Mouse (Mus musculus) myocyte (in vitro differentiated cells): ENCODE measurements around the gene Chn2. TPM values are rescaled to one million over a fixed set of nuclear protein-coding genes. Genes with fewer than 3 reads are reported as not detected.

Source experiments
- H3K27me3 ChIP-seq: one replicate; pipeline ENCODE4 v1.6.1; 2011; ENCODE audit not compliant: control insufficient read depth, insufficient read depth, insufficient read length
- H3K36me3 ChIP-seq: one replicate; pipeline ENCODE4 v1.6.1; 2011; ENCODE audit not compliant: control insufficient read depth, insufficient read depth
- H3K4me2 ChIP-seq: one replicate; pipeline ENCODE4 v1.6.1; 2011; ENCODE audit warnings: low read depth, control low read depth
- H3K4me3 ChIP-seq: one replicate; pipeline ENCODE4 v1.5.1; 2011; ENCODE audit warnings: mild to moderate bottlenecking, control low read depth, moderate library complexity
- H3K79me2 ChIP-seq: one replicate; pipeline ENCODE4 v1.6.1; 2011; ENCODE audit not compliant: control insufficient read depth, insufficient read depth
- H3ac ChIP-seq: one replicate; pipeline ENCODE4 v1.6.1; 2011; ENCODE audit not compliant: control insufficient read depth, insufficient read length
- CEBPB ChIP-seq: IDR thresholded peaks from 2 replicates; pipeline ENCODE4 v1.6.1; 2011; ENCODE audit warnings: mild to moderate bottlenecking, moderate library complexity; ENCODE audit not compliant: poor library complexity, insufficient read depth, severe bottlenecking
- E2F4 ChIP-seq: IDR thresholded peaks from one replicate; pipeline ENCODE4 v1.6.1; 2011; ENCODE audit warnings: mild to moderate bottlenecking, control low read depth, moderate library complexity; ENCODE audit not compliant: insufficient read depth
- MAX ChIP-seq: IDR thresholded peaks from one replicate; pipeline ENCODE4 v1.6.1; 2011; ENCODE audit warnings: low read depth, mild to moderate bottlenecking, control low read depth
- MYOD1 ChIP-seq, 3 experiments: IDR thresholded peaks; one replicate each; pipeline ENCODE4 v1.6.1; 2011; ENCODE audit warnings: control low read depth in 2 of 3, low read depth in 2 of 3, mild to moderate bottlenecking in 2 of 3, moderate library complexity in 1 of 3; ENCODE audit not compliant: insufficient read length in 2 of 3, control insufficient read depth in 1 of 3
- MYOG ChIP-seq, 3 experiments: IDR thresholded peaks; one replicate each; pipeline ENCODE4 v1.6.1; 2011; ENCODE audit warnings: control low read depth in 2 of 3, low read depth in 2 of 3, mild to moderate bottlenecking in 2 of 3; ENCODE audit not compliant: insufficient read length in 2 of 3, control insufficient read depth in 1 of 3, insufficient read depth in 1 of 3
- POLR2A ChIP-seq: IDR thresholded peaks from one replicate; pipeline ENCODE4 v1.6.1; 2011; ENCODE audit warnings: low read depth, mild to moderate bottlenecking, control low read depth, moderate library complexity; ENCODE audit not compliant: insufficient read length
- POLR2AphosphoS2 ChIP-seq: IDR thresholded peaks from one replicate; pipeline ENCODE4 v1.6.1; 2011; ENCODE audit warnings: low read depth, control low read depth; ENCODE audit not compliant: insufficient read length
- REST ChIP-seq: IDR thresholded peaks from one replicate; pipeline ENCODE4 v1.6.1; 2011; ENCODE audit warnings: mild to moderate bottlenecking, control low read depth, moderate library complexity; ENCODE audit not compliant: insufficient read depth, insufficient read length
- SRF ChIP-seq: IDR thresholded peaks from one replicate; pipeline ENCODE4 v1.6.1; 2011; ENCODE audit warnings: low read depth; ENCODE audit not compliant: control insufficient read depth, insufficient read length
- TCF12 ChIP-seq: IDR thresholded peaks from one replicate; pipeline ENCODE4 v1.6.1; 2011; ENCODE audit warnings: mild to moderate bottlenecking, control low read depth; ENCODE audit not compliant: poor library complexity, insufficient read depth, severe bottlenecking
- TCF3 ChIP-seq: IDR thresholded peaks from one replicate; pipeline ENCODE4 v1.6.1; 2011; ENCODE audit warnings: low read depth, control low read depth; ENCODE audit not compliant: insufficient read length
- USF1 ChIP-seq: IDR thresholded peaks from one replicate; pipeline ENCODE4 v1.6.1; 2011; ENCODE audit warnings: low read depth, mild to moderate bottlenecking, control low read depth, moderate library complexity
- polyA plus RNA-seq: library from polyadenylated mRNA; unstranded; fragments of >200 nt; fragmentation: generic; extraction: Trizol; gene quantifications from one replicate; pipeline ENCODE4 v1.2.1, GENCODE M21; 2012; ENCODE audit warnings: missing spikeins

Chn2 gene
- polyA plus RNA-seq, 1 experiment, result 6.5 TPM

GRCm38 (mm10) chr6:54163702-54164101 is 124.3 kb downstream of the Chn2 start:
- H3K4me2 ChIP-seq, result no peak overlapping the region
- no peaks in the 10 kb centered on the region for H3K27me3 ChIP-seq
- H3K79me2 ChIP-seq, result no peaks in the 10 kb centered on the region
- no peak for TF ChIP-seq E2F4
- TF ChIP-seq TCF3, result no peak
- TF ChIP-seq USF1, result no peak
- TF ChIP-seq CEBPB, result no peak
- no peak for TF ChIP-seq MYOG (IDR thresholded peaks at IDR 0.05; ENCODE audit: control insufficient read depth in 1 of 3, insufficient read depth in 1 of 3, insufficient read length in 2 of 3, low read depth in 2 of 3)
- TF ChIP-seq SRF, result no peak
- no peak for TF ChIP-seq POLR2A
- no peak for TF ChIP-seq MYOD1 (IDR thresholded peaks at IDR 0.05; ENCODE audit: control insufficient read depth in 1 of 3, insufficient read length in 2 of 3, low read depth in 2 of 3)
- TF ChIP-seq REST, result no peak
- no peak for TF ChIP-seq TCF12
- TF ChIP-seq MAX, result no peak
- TF ChIP-seq POLR2AphosphoS2, result no peak
- no peaks in the 10 kb centered on the region for H3K36me3 ChIP-seq
- no peak overlapping the region for H3K4me3 ChIP-seq
- H3ac ChIP-seq, result no peak overlapping the region

GRCm38 (mm10) chr6:54164777-54165176 is 125.4 kb downstream of the Chn2 start:
- H3K79me2 ChIP-seq, result no peaks in the 10 kb centered on the region
- no peak for TF ChIP-seq CEBPB
- no peak for TF ChIP-seq TCF3
- no peak overlapping the region for H3K4me3 ChIP-seq
- no peak overlapping the region for H3K4me2 ChIP-seq
- H3ac ChIP-seq, result no peak overlapping the region
- no peaks in the 10 kb centered on the region for H3K36me3 ChIP-seq
- no peaks in the 10 kb centered on the region for H3K27me3 ChIP-seq

GRCm38 (mm10) chr6:54165246-54165645 is 125.9 kb downstream of the Chn2 start:
- H3K4me2 ChIP-seq, result no peak overlapping the region
- no peaks in the 10 kb centered on the region for H3K27me3 ChIP-seq
- no peaks in the 10 kb centered on the region for H3K36me3 ChIP-seq
- no peak overlapping the region for H3ac ChIP-seq
- H3K79me2 ChIP-seq, result no peaks in the 10 kb centered on the region
- no peak overlapping the region for H3K4me3 ChIP-seq
- no peak for TF ChIP-seq SRF

- no peaks in the 10 kb centered on the region for H3K27me3 ChIP-seq
- no peak overlapping the region for H3K4me2 ChIP-seq
- no peaks in the 10 kb centered on the region for H3K79me2 ChIP-seq
- H3K4me3 ChIP-seq, result no peak overlapping the region
- TF ChIP-seq USF1, result no peak
- TF ChIP-seq MYOD1 (IDR thresholded peaks at IDR 0.05; ENCODE audit: control insufficient read depth in 1 of 3, insufficient read length in 2 of 3, low read depth in 2 of 3), result no peak
- TF ChIP-seq MAX, result no peak
- TF ChIP-seq CEBPB, result no peak
- no peak for TF ChIP-seq E2F4
- no peak for TF ChIP-seq TCF3
- no peak for TF ChIP-seq POLR2A
- TF ChIP-seq TCF12, result no peak
- H3ac ChIP-seq, result no peak overlapping the region
- H3K36me3 ChIP-seq, result no peaks in the 10 kb centered on the region
Measured at GRCm38 (mm10) chr6:54165863-54166262, 126.5 kb downstream of the Chn2 start.

GRCm38 (mm10) chr6:54166991-54167546 is 127.7 kb downstream of the Chn2 start:
- Histone ChIP-seq H3K36me3 (no peaks in the 10 kb centered on the region), H3ac (no peak overlapping the region), H3K27me3 (no peaks in the 10 kb centered on the region), H3K4me3 (no peak overlapping the region), H3K4me2 (peak overlapping the region; percentile 40), H3K79me2 (no peaks in the 10 kb centered on the region)
- TF ChIP-seq TCF3 (no peak), POLR2A (no peak), CEBPB (peak; percentile 90), POLR2AphosphoS2 (no peak), MAX (no peak), REST (no peak), MYOG (IDR thresholded peaks at IDR 0.05; ENCODE audit: control insufficient read depth in 1 of 3, insufficient read depth in 1 of 3, insufficient read length in 2 of 3, low read depth in 2 of 3) (no peak)

- no peak overlapping the region for H3K4me2 ChIP-seq
- H3K4me3 ChIP-seq, result no peak overlapping the region
- H3K79me2 ChIP-seq, result no peaks in the 10 kb centered on the region
- H3ac ChIP-seq, result no peak overlapping the region
- TF ChIP-seq MYOG (IDR thresholded peaks at IDR 0.05; ENCODE audit: control insufficient read depth in 1 of 3, insufficient read depth in 1 of 3, insufficient read length in 2 of 3, low read depth in 2 of 3), result no peak
- TF ChIP-seq TCF3, result no peak
- no peak for TF ChIP-seq SRF
- no peaks in the 10 kb centered on the region for H3K36me3 ChIP-seq
- no peaks in the 10 kb centered on the region for H3K27me3 ChIP-seq
Measured at GRCm38 (mm10) chr6:54170286-54170894, 131.0 kb downstream of the Chn2 start.
